8 mouse cellular contexts compared by ENCODE assay signal in genomic region chr5:107513583-107513982, GRCm38 (mm10). TPM values are rescaled to one million over a fixed set of nuclear protein-coding genes. Genes with fewer than 3 reads are reported as not detected.
A peak's percentile ranks its signal among the peaks of the same experiment; 100 is the strongest.
DNase-seq lines count a peak whose midpoint lies in the region; ATAC-seq lines count a peak whose summit lies in the region.

No protein-coding gene starts in this region.

- H3K4me2 ChIP-seq in neural tube, embryonic 11.5 days (ENCODE audit: low read depth) = no peak overlapping the region
- no peak overlapping the region for H3K4me2 ChIP-seq in forebrain, embryonic 14.5 days (ENCODE audit: low read length)
- no peak overlapping the region for H3K4me2 ChIP-seq in midbrain, embryonic 13.5 days (replicated peaks)

- H3K27ac ChIP-seq in neural tube, embryonic 11.5 days (ENCODE audit: low read depth, low read length) = no peak overlapping the region
- no peak overlapping the region for H3K27ac ChIP-seq in forebrain, embryonic 14.5 days (ENCODE audit: low read depth, low read length)
- H3K27ac ChIP-seq in midbrain, embryonic 13.5 days = no peak overlapping the region

- no peaks in the 10 kb centered on the region for H3K4me1 ChIP-seq in neural tube, embryonic 11.5 days (ENCODE audit: control insufficient read depth, insufficient read depth, low read length)
- no peaks in the 10 kb centered on the region for H3K4me1 ChIP-seq in forebrain, embryonic 14.5 days (ENCODE audit: control insufficient read depth, insufficient read depth, low read length)
- no peaks in the 10 kb centered on the region for H3K4me1 ChIP-seq in midbrain, embryonic 13.5 days (replicated peaks)

- H3K9ac ChIP-seq in neural tube, embryonic 11.5 days (ENCODE audit: low read length) = no peak overlapping the region
- H3K9ac ChIP-seq in forebrain, embryonic 14.5 days (ENCODE audit: low read length) = no peak overlapping the region
- H3K9ac ChIP-seq in midbrain, embryonic 13.5 days (replicated peaks) = no peak overlapping the region

- H3K4me3 ChIP-seq in neural tube, embryonic 11.5 days (ENCODE audit: low read depth, low read length) = no peak overlapping the region
- H3K4me3 ChIP-seq in forebrain, embryonic 14.5 days (ENCODE audit: low read depth, low read length) = no peak overlapping the region
- no peak overlapping the region for H3K4me3 ChIP-seq in midbrain, embryonic 13.5 days (replicated peaks)

- no peaks in the 10 kb centered on the region for H3K9me3 ChIP-seq in neural tube, embryonic 11.5 days (ENCODE audit: control insufficient read depth, low read length)
- no peaks in the 10 kb centered on the region for H3K9me3 ChIP-seq in forebrain, embryonic 14.5 days (replicated peaks; ENCODE audit: control insufficient read depth, low read length)
- no peaks in the 10 kb centered on the region for H3K9me3 ChIP-seq in midbrain, embryonic 13.5 days

- no peaks in the 10 kb centered on the region for H3K36me3 ChIP-seq in neural tube, embryonic 11.5 days (ENCODE audit: control insufficient read depth, insufficient read depth, low read length)
- H3K36me3 ChIP-seq in forebrain, embryonic 14.5 days (ENCODE audit: control insufficient read depth, insufficient read depth, low read length) = peaks cover 22% of the 10 kb centered on the region
- peaks cover 8% of the 10 kb centered on the region; the same call in 1 of the 2 replicates for H3K36me3 ChIP-seq in midbrain, embryonic 13.5 days

- no peak for ATAC-seq in neural tube, embryonic 11.5 days (ENCODE audit: insufficient read depth, low FRiP score, low TSS enrichment)
- ATAC-seq in forebrain, embryonic 14.5 days = peak; percentile 62
- ATAC-seq in midbrain, embryonic 13.5 days = peak; percentile 55

- WGBS in neural tube, embryonic 11.5 days = 48% methylated on average over 7 of the region's 7 CpGs
- WGBS in forebrain, embryonic 14.5 days = 40% methylated on average over 7 of the region's 7 CpGs
- WGBS in midbrain, embryonic 13.5 days = 48% methylated on average over 7 of the region's 7 CpGs

- no peaks in the 10 kb centered on the region for H3K27me3 ChIP-seq in neural tube, embryonic 11.5 days (ENCODE audit: control insufficient read depth, insufficient read depth, low read length)
- no peaks in the 10 kb centered on the region for H3K27me3 ChIP-seq in forebrain, embryonic 14.5 days (replicated peaks; ENCODE audit: control insufficient read depth, insufficient read depth, low read length)
- no peaks in the 10 kb centered on the region for H3K27me3 ChIP-seq in midbrain, embryonic 13.5 days

- DNase-seq in neural tube, embryonic 11.5 days (ENCODE audit: low spot score) = peak; percentile 57
- no peak for DNase-seq in neural tube, embryonic 10.5 days (ENCODE audit: extremely low spot score, low spot score)
- peak; percentile 7 for DNase-seq in Muller cell, postnatal 12 days (ENCODE audit: inconsistent ontology term)
- DNase-seq in cerebellum, adult 18-20 months = peak; percentile 74 to 76
- peak; percentile 60 for DNase-seq in forebrain, embryonic 14.5 days (ENCODE audit: low spot score)
- DNase-seq in kidney, postnatal 4 days = peak; percentile 68 to 72
- peak; percentile 96 for DNase-seq in thymus, postnatal 4 days

RNA-seq across cellular contexts. Expression of gene Gm42669, which starts 6.2 kb away (rescaled TPM):
- polyA plus RNA-seq in neural tube, embryonic 11.5 days (2014; fragmentation: Nextera tagmentation; extraction: Ambion mirVana) = 0.09 and 0.44 TPM in 2 replicates
- 0.20 and 0.46 TPM in 2 replicates for polyA plus RNA-seq in forebrain, embryonic 14.5 days (2014; fragmentation: Nextera tagmentation; extraction: Ambion mirVana)
- 0.30 and 0.39 TPM in 2 replicates for polyA plus RNA-seq in midbrain, embryonic 13.5 days (2015; fragmentation: Nextera tagmentation; extraction: Ambion mirVana)

RNA-seq across cellular contexts. Expression of gene 1700028K03Rik, which starts 20.9 kb away (rescaled TPM):
- 0.09 TPM in 1 of 2 replicates, not detected in the other for polyA plus RNA-seq in neural tube, embryonic 11.5 days (2014; fragmentation: Nextera tagmentation; extraction: Ambion mirVana)
- 0.18 and 0.19 TPM in 2 replicates for polyA plus RNA-seq in forebrain, embryonic 14.5 days (2014; fragmentation: Nextera tagmentation; extraction: Ambion mirVana)
- 0.30 and 0.45 TPM in 2 replicates for polyA plus RNA-seq in midbrain, embryonic 13.5 days (2015; fragmentation: Nextera tagmentation; extraction: Ambion mirVana)
